Mouse (Mus musculus): Measurements from ENCODE around the gene 1700016D06Rik.

Gene 1700016D06Rik

GRCm38 (mm10) chr8:11701033-11701362, at the start of gene 1700016D06Rik:
Gene 1700016D06Rik, minus strand, starts transcription at chr8:11701063.
- DNase-seq, result no peak

GRCm38 (mm10) chr8:11749472-11749871, 48.6 kb upstream of the 1700016D06Rik start:
- no peak for DNase-seq

GRCm38 (mm10) chr8:11746850-11747600, 46.2 kb upstream of the 1700016D06Rik start:
- DNase-seq, result no peak

- DNase-seq, result no peak
Observed at GRCm38 (mm10) chr8:11743580-11743979, 42.7 kb upstream of the 1700016D06Rik start.

- no peak for DNase-seq
Observed at GRCm38 (mm10) chr8:11740857-11741256, 40.0 kb upstream of the 1700016D06Rik start.

- no peak for DNase-seq
Observed at GRCm38 (mm10) chr8:11739082-11739481, 38.2 kb upstream of the 1700016D06Rik start.

- DNase-seq, result no peak
Observed at GRCm38 (mm10) chr8:11737096-11737495, 36.2 kb upstream of the 1700016D06Rik start.

GRCm38 (mm10) chr8:11735672-11736235, 34.9 kb upstream of the 1700016D06Rik start:
- DNase-seq, result no peak

- no peak for DNase-seq
Observed at GRCm38 (mm10) chr8:11730271-11730940, 29.5 kb upstream of the 1700016D06Rik start.

GRCm38 (mm10) chr8:11728482-11729295, 27.8 kb upstream of the 1700016D06Rik start:
- no peak for DNase-seq

GRCm38 (mm10) chr8:11727651-11728481, 27.0 kb upstream of the 1700016D06Rik start, which contains the start of gene Arhgef7:
Gene Arhgef7, plus strand, starts transcription at chr8:11727721.
- DNase-seq, result no peak

GRCm38 (mm10) chr8:11727273-11727650, 26.4 kb upstream of the 1700016D06Rik start:
- DNase-seq, result no peak

- no peak for DNase-seq
Observed at GRCm38 (mm10) chr8:11717194-11717593, 16.3 kb upstream of the 1700016D06Rik start.

GRCm38 (mm10) chr8:11712244-11712643, 11.4 kb upstream of the 1700016D06Rik start:
- DNase-seq, result peak; percentile 23 to 32

- DNase-seq, result no peak
Observed at GRCm38 (mm10) chr8:11710415-11710814, 9.6 kb upstream of the 1700016D06Rik start.

GRCm38 (mm10) chr8:11709542-11709941, 8.7 kb upstream of the 1700016D06Rik start:
- DNase-seq, result no peak

- no peak for DNase-seq
Observed at GRCm38 (mm10) chr8:11708815-11709214, 8.0 kb upstream of the 1700016D06Rik start.

GRCm38 (mm10) chr8:11707701-11708100, 6.8 kb upstream of the 1700016D06Rik start:
- DNase-seq, result no peak

- DNase-seq, result no peak
Observed at GRCm38 (mm10) chr8:11705818-11706217, 5.0 kb upstream of the 1700016D06Rik start.

GRCm38 (mm10) chr8:11704716-11705420, 4.0 kb upstream of the 1700016D06Rik start:
- DNase-seq, result no peak

- DNase-seq, result no peak
Observed at GRCm38 (mm10) chr8:11703789-11704188, 2.9 kb upstream of the 1700016D06Rik start.

- no peak for DNase-seq
Observed at GRCm38 (mm10) chr8:11701428-11701827, 565 bp upstream of the 1700016D06Rik start.
